Mouse (Mus musculus) thymus, adult 2 months (tissue): ENCODE results near the gene Map2k1.

ENCODE experiments used
- CTCF ChIP-seq: fragments of 200-500 bp; IDR thresholded peaks from 2 replicates; pipeline ENCODE4 v1.5.1; 2012; ENCODE audit warnings: mild to moderate bottlenecking, control low read depth, low read length, moderate library complexity, borderline replicate concordance; ENCODE audit not compliant: control insufficient read depth, poor library complexity, insufficient read depth; ENCODE audit errors: extremely low read depth
- POLR2A ChIP-seq: fragments of 200-500 bp; IDR thresholded peaks from 2 replicates; pipeline ENCODE4 v1.6.1; 2012; ENCODE audit warnings: mild to moderate bottlenecking, low read length, control low read depth, moderate library complexity; ENCODE audit not compliant: control insufficient read depth, poor library complexity, insufficient read depth; ENCODE audit errors: extremely low read depth

- TF ChIP-seq CTCF (no peak), POLR2A (no peak)
Measured at GRCm38 (mm10) chr9:64202331-64202730, 51.1 kb downstream of the Map2k1 start.
